Mouse (Mus musculus): ENCODE data around the gene Sugct.
"Not testable (repeated sequence)": the region's sequence is repeated elsewhere in the genome, so short reads cannot be mapped to it uniquely, and the experiment has no call there.

Gene Sugct

DNA sequence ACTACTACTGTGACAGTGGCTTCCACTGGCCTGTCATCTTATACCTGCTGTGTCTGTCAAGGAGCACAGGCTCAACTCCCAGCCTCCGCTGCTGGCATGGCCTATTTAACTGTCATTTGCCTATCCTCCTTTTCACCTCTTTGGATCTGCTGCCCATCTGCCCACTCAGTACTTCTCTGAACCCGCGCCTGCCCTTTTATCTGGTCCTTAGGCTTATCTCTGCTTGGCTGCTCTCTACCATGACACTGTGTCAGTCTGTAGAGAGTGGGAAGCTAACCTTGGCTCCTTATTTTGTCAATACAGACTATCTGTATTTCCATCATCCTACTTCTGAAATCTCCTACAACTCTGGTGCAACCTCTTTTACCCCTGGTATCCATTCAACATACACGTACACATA is 793.9 kb downstream of the Sugct start:
- no peak for DNase-seq (ENCODE audit: low spot score)

DNA sequence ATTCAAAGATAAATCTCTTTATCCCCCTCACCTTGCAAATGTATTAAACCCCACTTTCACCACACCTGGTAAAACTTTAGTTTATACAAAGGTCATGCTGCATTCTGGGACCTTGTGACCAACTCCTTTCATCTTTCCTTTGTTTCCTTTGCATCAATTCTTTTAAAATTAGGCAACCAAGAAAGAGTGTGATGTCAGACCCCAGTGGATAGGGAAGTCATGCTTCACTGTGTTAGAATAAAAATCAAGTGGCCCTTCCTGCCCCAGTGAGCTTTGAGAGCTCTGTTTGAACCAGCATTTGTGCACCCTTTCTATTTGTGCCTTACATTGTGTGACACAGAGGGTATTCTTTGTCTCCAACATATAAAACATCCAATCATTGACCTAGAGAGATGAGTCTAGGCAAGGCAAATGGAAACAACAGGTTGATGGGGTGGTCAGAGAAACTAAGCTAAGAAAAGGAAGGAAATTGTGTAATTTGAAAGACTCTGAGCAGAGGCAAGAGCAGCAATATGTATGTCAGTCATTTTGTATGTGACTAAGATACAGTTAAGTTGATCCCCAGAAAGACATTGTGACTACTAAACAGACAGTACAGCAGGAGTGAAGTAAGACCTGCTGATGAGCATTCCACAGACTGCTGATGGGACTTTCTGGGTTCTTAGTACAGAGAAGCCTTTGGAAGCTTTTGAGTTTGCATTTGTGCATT is 797.1 kb downstream of the Sugct start:
- DNase-seq (ENCODE audit: low spot score): no peak

DNA sequence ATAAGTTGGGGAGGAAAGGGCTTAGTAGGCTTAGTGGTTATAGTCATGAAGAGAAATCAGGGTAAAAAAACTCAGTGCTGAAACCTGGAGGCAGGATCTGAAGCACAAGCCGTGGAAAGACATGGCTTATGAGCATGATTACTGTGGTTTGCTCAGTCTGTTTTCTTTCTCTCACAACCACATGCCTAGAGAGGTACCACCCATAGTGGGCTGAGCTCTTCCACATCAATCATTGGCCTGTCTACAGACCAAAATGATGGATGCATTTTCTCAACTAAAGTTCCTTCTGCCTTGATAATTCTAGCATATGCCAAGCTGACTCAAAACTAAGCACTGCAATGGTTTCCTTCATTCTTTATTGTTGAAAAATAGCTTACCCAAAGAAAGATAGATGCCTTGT is 817.3 kb downstream of the Sugct start:
- DNase-seq (ENCODE audit: low spot score): no peak

DNA sequence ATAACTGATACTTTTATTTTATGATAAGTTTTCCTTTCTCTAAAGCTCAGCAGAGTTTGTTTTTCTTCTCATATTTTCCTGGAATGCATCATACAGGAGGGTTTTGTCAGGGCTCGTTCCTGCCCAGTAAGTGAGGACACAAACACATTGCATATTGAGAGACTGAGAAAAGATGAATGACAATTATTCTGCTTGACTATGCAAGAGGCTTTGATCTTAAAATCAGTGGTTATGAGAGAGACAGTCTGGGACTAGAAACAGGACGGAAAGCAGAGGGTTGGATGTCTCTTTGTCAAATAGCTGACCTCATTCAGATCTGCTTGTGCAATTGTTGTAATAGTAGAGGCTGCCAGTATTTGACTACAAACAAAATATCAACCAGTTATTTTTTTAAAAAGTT is 835.4 kb downstream of the Sugct start:
- DNase-seq (ENCODE audit: low spot score): no peak

DNA sequence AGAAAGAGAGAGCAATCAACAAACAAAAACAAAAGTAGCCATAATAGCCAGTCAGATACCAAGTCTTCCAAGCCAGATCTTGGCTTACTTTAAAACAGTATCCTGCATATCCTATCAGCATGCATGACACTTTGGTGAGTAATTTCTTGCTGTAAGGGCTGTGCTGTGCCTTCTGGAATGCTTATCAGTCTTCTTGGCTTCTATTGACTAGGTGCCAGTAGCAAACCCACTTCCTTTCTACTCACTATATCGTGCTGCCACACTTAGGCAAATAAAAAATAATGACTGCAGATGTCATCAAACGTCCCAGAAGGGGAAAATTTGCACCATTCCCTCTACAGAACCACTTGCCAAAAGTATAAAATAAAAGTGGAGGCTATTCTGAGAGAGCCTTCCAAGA is 848.1 kb downstream of the Sugct start:
- no peak for DNase-seq (ENCODE audit: low spot score)

DNA sequence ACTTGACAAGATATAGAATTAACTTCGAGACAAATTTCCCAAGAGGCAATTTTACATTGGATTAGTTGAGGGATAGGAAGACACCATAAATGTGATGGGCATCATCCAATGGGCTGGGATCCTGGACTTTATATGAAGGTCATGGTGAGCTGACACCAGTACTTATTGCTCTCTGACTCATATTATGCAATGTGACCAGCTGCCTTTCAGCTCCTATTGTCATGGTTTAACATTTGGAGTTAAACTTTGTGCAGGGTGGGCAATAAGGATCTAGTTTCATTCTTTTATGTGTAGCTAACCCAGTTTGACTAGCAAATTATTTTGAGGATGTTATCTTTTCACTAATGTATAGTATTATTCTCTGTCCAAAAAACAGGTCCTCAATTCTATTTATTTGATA is 854.4 kb downstream of the Sugct start:
- no peak for DNase-seq (ENCODE audit: low spot score)

DNA sequence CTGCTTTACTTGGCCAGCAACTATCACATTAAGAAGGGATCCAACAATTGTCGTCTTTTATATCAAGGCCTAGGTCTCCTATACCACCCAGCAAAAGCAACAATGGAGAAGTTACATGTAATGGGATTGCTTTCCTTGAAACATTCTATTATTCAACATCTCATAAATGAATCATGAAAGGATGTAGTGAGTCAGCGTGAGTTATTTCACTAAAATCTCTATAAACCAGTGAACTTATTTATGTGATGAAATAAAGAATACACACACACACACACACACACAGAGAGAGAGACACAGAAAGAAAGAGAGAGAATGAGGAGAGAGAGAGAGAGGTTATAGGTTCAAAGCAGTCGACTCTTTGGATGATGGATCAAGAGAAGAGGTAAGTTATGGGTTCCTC is 856.9 kb downstream of the Sugct start:
- DNase-seq (ENCODE audit: low spot score): no peak

DNA sequence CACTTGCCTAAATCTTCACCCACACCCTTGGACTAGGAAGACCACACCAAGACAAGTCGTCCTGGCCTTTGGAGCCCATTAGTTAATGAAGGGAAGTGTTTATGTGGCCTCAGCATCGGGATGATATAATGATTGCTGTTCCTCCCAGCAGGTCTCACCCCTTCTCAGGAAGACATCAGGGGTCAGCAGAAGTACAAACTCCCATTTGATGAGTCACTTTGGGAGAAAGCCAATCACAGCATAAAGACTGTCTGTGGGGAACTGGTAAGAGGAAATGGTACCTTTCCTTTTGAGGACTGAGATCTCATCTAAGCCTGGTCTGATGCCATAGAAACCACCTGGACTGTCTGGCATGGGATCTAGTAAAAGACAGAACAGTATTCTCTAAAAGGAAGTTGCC is 860.2 kb downstream of the Sugct start:
- no peak for DNase-seq (ENCODE audit: low spot score)

DNA sequence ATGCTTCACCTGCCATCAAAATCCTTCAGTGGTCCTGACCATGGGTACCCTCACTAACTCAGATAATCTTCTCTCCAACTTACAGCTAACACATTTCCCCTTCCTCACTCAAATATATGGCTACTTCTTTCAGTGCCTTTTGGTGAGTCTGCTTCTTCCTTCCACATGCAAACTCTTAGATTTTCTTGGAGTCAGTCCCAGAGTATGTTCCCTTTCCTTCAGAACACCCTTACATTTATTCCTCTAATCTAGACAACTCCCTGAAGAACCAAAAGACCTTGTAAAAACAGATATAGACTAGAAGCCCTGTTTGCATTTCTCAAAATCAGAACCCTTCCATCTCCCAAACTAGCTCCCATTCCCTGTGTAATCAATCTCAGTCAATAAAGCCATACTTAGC is 862.3 kb downstream of the Sugct start:
- DNase-seq (ENCODE audit: low spot score): no peak

DNA sequence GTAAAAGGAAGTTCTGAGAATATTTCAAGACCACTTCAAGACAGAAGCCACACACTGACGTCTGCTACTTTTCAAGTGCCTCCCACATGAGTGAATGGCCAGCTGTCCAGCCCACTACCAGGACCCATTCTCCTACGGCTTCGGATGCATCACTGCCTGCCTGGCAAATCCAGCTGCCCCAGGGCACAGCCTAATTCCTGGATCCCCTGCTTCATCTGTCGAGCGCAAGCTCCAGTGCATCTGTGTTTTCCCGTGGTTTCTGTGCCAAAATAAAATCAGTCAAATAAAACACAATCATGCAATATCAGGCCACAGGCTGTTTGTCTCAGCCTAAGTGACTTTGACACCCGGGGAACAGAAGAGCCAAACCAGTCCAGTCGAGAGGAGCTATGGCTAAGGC is 863.5 kb downstream of the Sugct start:
- DNase-seq (ENCODE audit: low spot score): no peak

DNA sequence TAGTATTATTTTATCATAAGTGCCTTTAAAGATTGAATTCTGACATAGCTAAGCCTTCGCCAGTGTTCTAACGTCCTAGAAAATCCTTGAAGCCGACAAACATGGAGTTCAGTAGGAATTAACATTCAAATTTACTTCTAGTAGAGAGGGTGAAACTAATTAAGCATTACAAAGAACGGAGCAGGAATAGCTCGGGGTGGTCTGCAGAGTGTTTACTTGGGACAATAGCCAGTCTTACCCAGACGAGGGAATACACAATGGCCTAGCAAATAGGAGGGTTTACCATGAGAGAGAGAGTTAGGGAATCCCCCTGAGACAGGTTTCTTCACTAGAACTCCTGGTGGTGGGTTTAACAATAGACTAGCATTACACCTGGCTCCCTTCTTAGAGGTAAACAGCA is 865.1 kb downstream of the Sugct start:
- not testable (repeated sequence) for DNase-seq (ENCODE audit: low spot score)

DNA sequence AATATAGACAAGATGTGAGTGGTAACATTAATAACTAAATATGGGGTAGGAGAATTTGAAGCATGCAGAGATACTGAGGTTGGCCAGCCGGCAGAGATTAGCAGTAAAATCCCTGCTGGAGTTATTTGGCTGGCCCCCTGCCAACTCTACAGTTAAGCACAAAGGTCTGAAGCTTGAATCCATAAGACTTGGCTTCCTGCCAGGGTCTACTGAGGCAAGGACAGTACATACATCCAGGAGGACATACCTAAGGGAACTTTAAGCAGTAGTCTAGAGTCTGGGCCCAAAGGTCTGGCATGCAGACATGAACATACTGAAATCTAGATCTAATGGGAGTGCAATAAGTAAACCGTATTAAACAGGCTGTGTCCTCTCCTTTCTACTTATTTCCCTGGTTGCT is 865.8 kb downstream of the Sugct start:
- DNase-seq (ENCODE audit: low spot score): no peak

DNA sequence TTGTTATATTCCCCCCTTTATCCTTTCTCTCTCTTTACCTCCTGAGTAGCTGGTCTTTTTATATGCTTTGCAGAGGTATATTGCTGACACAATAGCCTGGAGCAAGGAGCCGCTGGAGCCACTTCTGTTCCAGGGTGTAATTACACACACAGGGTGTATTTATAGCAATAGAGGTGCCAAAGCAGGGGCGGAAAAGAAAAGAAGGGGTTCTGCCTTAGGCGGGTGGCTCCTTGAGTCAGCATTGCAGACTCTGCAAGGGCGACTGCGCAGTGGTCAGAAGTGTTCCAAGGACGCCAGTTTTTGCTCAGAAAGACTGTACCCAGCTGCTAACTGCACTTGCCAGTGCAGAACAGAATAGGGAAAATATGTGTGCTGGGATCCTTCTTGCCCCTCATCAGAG is 869.7 kb downstream of the Sugct start:
- no peak for DNase-seq (ENCODE audit: low spot score)

DNA sequence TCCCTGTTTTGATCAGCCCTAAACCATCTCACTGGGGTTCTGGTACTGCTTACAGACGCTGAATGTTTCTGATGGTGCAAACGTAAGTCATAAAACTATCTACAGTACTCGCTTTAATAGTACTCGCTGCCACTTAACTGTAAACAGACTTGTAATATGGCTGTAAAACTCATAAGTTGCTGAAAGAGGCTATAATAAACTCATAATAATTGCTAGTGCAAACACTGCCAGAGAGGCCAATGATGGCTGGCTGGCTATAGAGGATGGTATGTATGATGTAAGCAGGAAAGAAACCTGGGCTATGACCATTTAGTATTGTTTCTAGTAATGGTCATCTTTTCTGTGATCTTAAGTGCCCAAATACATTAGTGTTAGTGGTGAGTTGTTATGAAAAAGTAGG is 873.6 kb downstream of the Sugct start:
- DNase-seq (ENCODE audit: low spot score): no peak

DNA sequence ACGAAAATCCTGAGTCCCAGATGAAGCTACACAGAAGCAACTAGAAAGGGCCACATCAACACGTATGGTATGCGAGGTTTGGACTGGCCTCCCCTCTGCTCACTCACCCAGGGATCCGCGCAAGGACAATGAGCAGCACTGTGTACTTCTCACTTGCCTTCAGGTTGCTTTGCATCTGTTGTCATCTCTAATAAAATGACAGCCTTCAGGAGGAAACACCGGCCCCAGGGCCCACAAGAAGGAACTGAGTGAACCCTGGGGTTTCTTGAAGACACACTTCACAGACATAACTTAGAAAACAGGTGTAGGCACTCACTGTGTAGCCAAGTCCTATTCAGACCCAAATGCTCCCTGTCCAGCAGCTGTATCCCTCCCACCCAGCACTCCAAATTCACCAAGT is 877.9 kb downstream of the Sugct start:
- DNase-seq (ENCODE audit: low spot score): no peak

DNA sequence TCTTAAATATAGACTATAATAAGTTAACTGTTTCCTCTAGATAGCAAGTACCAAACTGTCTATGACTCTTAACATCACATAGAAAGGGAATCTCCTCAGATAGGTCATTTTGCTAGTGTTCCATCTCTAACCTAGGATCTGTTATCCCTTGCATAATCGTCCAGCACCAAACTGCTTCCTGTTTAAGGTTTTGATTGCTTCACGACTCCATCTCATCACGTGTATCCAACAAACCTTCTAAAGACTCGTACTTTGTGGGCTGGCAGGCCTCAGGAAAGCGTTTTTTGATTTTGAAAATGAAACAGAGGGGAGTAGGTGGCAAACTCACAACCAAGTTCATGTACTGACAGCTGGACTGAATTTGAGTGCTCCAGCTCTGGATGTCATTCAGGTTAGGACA is 878.6 kb downstream of the Sugct start:
- DNase-seq (ENCODE audit: low spot score): no peak

DNA sequence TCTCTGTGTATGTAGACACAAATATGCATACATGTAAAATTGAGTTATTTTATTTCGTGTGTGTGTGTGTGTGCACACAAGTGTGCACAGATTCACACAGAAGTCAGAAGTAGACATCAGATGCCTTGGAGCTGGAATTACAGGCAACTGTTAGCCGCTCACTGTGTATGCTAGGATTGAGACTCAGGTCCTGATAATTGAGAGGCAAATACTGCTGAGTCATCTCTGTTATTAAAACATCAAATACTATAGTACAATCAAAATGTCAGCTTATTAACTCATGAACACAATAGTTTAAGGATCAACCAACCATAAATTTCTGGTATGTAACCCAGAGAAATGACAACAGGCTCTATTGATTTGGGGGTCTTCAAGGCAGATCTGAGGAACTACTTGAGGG is 883.1 kb downstream of the Sugct start:
- no peak for DNase-seq (ENCODE audit: low spot score)

Measured in MN1 (cell line).